Mouse (Mus musculus) stomach, adult 2 months (tissue): ENCODE measurements around the gene Map3k14. TPM values are rescaled to one million over a fixed set of nuclear protein-coding genes. Genes with fewer than 3 reads are reported as not detected.

Experiments
- polyA plus RNA-seq: library from polyadenylated mRNA; depleted of rRNA; stranded (reverse); fragments of >200 nt; gene quantifications from 2 replicates; pipeline ENCODE4 v1.2.3, GENCODE M21; 2012; rRNA removed

The Map3k14 gene
- 8.2 and 10.5 TPM in 2 replicates for polyA plus RNA-seq

GRCm38 (mm10) chr11:103267346-103268219, at the start of gene Map3k14:
Gene Map3k14 (minus strand): TSS chr11:103267472.

GRCm38 (mm10) chr11:103217790-103218516, 49.3 kb downstream of the Map3k14 start, which contains the start of gene Spata32:
Gene Spata32 (minus strand): TSS chr11:103218432.

GRCm38 (mm10) chr11:103208458-103208857, 58.8 kb downstream of the Map3k14 start, which contains the start of gene 1700023F06Rik:
Gene 1700023F06Rik (minus strand): TSS chr11:103208558.

GRCm38 (mm10) chr11:103170494-103171285, 96.6 kb downstream of the Map3k14 start, which contains the start of gene Fmnl1:
Gene Fmnl1 (plus strand): TSS chr11:103171107.

Other genes with a start within 250 kb of the Map3k14 start
- gene Nmt1, start 239.3 kb downstream of the Map3k14 start, polyA plus RNA-seq, result 4.6 and 5.0 TPM in 2 replicates
- 32.2 and 34.9 TPM in 2 replicates for gene Dcakd, start 239.1 kb downstream of the Map3k14 start, polyA plus RNA-seq
- 16.8 and 24.3 TPM in 2 replicates for gene Plcd3, start 165.8 kb downstream of the Map3k14 start, polyA plus RNA-seq
- gene Acbd4, start 165.8 kb downstream of the Map3k14 start, polyA plus RNA-seq, result 21.4 and 26.6 TPM in 2 replicates
- gene Hexim1, start 151.2 kb downstream of the Map3k14 start, polyA plus RNA-seq, result 4.0 and 4.1 TPM in 2 replicates
- 0.74 and 1.3 TPM in 2 replicates for gene Hexim2, start 135.0 kb downstream of the Map3k14 start, polyA plus RNA-seq
- 2.4 TPM in 2 replicates for gene Fmnl1, start 96.4 kb downstream of the Map3k14 start, polyA plus RNA-seq
- 1.4 TPM in 2 replicates for gene 1700023F06Rik, start 58.9 kb downstream of the Map3k14 start, polyA plus RNA-seq
- gene Spata32, start 49.0 kb downstream of the Map3k14 start, polyA plus RNA-seq, result not detected in 2 replicates
- 84.4 and 98.7 TPM in 2 replicates for gene Arhgap27, start 96.2 kb upstream of the Map3k14 start, polyA plus RNA-seq
- 6.2 and 6.7 TPM in 2 replicates for gene Plekhm1, start 145.2 kb upstream of the Map3k14 start, polyA plus RNA-seq
- gene Lrrc37a, start 237.1 kb upstream of the Map3k14 start, polyA plus RNA-seq, result not detected in 2 replicates